Mouse (Mus musculus) gastrocnemius, postnatal 14 days (tissue): Measurements from ENCODE around the gene S100a7a. TPM values are rescaled to one million over a fixed set of nuclear protein-coding genes. Genes with fewer than 3 reads are reported as not detected.

Experiments used
- DNase-seq: peaks from one replicate; pipeline ENCODE4 v3.0.0; 2021; ENCODE audit warnings: mixed read lengths
- intact Hi-C: fragments of 180-260 bp; cut with DNase I; formaldehyde crosslinking; loops from one replicate; pipeline ENCODE4 v1.15.1; 2025; ENCODE audit warnings: low total_unique reads
- total RNA-seq, 2 experiments: library from RNA; stranded (reverse); gene quantifications; 2 replicates each; pipeline ENCODE4 v1.2.3; 2021

The S100a7a gene
- total RNA-seq, 2 experiments from 2014 or later: 0.16 TPM; not detected in 1

DNA sequence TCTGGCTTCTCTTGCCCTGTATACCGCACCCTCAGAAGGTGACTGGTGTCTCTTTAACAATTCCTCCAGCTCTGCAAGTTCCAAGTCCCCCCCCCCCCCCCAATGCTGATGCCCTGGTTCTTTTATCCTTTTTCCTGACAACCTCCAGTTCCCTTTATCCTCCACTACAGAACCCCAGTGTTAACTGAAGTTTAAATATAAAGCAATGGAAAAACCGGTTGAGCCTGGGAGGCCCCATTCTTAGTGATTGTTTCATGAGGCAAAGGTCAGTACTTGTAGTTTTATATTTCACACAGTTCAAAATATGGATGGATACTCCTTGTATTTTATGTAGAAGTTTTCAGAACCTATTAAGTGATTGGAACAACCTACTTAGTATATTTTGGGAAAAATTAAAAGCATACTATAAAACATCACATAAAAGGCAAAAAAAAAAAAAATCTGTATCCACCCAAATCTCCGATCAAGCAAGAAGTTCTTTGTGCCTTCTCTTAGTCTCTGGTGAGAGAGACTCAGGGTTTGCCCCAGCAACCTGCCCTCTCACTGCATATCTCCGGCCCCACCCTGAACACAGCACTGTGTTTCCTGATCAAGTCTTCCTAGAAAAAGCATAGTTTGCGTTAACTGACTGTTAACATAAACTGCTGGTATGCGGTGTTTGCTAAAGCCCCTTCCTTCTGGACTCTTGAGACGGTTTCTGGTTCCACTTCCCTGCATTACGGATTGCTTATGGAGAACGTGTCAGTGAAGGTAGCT is 27.4 kb upstream of the S100a7a start:
- intact Hi-C loops: no loop called here
- no peak for DNase-seq

DNA sequence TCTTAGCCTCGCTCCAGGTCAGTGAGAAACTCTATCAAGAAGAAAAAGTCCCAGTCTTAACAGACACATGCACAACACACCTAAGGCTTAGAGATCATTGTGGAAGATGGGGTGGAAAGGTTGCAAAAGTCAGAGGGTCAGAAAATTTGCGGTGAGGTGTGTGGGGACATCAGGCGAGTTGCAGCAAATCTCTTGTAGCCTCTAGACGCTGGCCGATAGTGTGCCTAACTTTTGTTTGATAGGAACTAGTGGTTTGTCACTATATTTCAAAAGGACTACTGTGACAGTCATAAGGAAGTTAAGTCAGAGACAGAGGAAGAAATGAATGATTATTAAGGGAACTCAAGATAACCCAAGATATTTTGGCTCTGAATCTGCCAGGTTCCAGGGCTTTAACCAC is 26.5 kb upstream of the S100a7a start:
- intact Hi-C loops: no loop called here
- DNase-seq: no peak

DNA sequence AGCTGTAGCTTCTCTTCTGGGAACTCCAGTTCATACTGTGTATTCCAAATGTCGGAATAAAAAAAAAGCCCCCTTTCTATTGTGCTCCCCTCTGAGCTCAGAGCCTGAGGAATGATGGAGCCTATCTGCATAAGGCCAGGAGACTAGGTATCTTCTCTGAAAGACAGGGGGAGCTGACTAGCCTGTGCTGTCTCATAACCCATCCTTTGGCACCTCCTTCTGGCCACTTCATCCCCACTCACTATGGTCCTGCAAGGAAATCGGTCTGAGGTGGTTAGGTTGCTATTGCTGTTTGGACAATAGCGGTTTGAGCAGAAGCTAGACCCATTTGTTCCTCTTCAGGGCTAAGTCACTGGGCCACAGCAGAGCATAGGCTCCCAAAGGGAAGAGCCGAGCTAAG is 26.0 kb upstream of the S100a7a start:
- intact Hi-C loops: no loop called here
- DNase-seq: no peak

DNA sequence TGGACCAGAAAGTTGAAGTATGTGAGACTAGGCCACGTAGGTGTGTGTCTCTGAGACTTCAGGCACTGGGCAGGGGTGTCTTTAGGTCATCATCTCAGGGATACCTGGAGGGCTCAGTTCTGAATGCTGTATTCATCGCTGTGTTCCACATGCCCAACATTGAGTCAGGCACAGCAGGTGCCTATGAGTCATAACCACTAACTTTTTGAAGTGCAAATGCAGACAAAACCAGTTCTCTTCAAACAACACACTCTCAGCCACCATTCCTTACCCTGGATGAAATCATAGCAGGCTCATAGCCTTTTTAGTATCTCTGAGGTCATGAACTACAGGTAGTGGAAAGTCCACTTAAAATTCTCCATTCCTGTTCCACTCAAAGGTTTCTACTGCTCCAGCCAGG is 24.5 kb upstream of the S100a7a start:
- intact Hi-C loops: no loop called here
- no peak for DNase-seq

DNA sequence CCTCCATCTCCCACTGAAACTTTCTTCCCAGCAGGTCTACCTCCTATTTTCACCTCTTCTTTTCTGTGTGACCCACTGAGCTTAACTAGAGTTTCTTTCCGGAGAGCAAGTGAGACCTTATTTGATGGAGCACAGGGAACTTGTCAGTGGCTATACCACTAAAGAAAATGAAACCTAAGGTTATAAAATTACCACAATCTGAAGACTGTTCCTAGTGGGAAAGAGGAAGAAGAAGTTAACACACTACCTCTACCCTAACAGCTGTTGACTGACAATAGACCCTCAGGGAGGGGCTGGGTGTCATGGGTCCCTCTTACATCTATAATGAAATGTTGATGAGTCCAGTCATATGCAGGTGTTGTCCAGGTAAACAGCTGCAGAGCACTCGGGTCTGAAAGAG is 21.8 kb upstream of the S100a7a start:
- DNase-seq: no peak
- intact Hi-C loops: no loop called here

DNA sequence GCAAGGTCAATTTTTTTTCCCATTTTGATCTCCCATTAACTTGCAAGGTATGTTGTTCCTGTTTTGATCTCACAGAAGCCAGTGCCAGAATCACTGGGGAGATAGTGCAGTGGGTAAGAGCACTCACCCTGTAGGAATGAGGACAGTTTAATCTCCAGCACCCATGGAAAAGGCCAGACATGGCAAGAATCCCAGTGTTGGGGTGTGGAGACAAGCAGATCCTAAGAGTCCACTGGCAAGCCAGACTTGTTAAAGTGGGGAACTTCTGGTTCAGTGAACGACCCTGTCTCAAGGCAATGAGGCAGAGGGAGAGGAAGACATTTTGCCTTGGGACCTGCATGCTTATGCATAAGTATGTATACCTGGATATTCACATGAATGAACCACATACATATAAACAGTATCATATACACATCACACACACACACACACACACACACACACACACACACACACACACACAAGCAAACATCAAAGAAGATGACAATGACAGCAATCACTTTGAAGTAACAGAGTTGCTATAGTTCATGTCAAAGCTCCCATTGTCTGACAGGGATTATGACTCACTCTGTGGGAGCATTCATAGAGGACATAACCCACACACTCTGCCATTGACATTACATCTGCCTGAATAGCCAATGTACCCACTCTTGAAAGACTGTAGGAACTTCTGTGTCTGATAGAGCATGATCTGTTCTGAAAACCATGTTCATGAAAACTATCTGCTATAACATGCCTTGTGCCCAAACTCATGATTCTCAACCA is 15.1 kb upstream of the S100a7a start:
- intact Hi-C loops: no loop called here
- no peak for DNase-seq

DNA sequence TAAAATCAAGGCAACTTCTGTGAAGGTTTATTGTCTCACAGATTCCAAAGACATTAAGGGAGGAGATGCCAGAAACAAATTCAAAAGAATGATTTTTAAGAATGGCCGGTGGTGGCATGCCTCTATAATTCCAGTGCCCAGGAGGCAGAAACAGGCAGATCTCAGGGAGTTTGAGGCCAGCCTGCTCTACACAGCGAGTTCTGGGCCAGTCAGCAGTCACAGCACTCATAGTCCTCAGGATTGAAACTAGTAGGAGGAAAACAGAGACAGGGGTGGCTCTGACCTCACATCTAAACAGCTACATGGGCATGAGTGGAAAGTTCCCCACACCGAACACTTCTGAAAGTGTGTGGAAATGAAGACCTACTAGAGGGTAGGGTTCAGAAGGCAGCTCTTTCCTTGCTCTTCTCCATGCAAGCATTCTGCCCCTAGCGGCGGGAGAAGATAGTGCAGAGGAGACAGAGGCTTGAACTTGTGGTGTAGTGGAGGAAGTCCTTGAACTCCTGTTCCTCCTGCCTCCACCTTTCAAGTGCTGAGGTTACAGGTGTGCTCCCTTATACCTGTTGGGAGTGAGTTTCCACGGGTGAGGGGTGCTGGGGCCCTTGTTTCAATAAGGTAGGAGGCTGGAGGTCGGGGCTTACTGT is 14.2 kb upstream of the S100a7a start:
- intact Hi-C loops: no loop called here
- no peak for DNase-seq

DNA sequence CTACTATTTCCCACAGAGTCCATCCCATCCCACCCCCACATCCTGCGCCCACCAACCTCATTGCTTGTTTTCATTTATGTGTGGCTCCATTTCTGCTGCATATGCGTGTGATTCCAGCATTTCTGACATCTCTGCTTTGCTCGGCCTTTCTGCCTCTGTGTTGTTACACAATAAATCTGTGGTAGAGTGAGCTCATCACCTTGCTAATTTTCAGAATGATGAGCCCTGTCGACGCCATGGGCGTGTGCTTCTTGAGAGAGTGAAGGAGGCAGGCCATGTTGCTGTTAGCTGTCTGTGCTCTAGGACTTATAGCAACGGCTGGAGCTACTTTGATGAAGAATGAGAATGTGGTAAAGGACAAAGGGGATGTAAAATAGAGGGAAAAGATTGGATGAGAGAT is 12.8 kb upstream of the S100a7a start:
- no peak for DNase-seq
- intact Hi-C loops: no loop called here

DNA sequence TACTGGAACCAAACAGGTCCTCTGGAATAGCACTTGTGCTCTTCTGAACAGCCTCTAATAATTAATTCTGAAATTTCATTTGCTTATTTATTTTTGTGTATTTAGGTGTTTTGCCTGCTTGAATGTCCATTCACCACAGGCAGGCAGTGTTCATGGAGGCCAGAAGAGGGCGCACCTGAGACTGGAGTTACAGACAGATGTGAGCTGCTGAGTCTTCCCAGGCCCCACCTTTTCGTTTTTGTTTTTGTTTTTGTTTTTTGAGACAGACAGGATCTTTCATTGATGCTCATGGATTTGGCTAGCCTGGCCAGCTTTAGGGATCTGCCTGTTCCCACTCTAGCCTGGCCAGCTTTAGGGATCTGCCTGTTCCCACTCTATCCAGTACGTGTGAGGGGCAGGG is 9.6 kb upstream of the S100a7a start:
- intact Hi-C loops: no loop called here
- peak; percentile 28 for DNase-seq

DNA sequence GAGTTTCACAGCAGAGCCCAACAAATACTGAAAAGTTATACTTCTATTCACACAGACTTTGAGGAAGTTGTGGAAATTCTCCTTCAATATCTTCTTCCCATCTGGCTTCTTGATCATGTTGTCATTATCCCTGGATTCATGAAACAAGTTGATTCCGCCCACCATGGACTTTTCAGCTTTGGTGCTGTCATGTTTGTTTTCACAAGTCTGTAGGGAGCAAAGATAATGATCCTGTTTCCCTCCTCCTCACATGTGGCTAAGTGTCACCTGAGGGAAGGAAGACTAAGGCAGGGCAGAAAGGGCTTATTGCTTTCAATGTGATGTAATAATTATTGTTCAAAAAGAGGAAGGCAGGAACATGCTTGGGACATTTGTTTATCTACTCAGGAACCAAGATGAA is 6.5 kb upstream of the S100a7a start:
- DNase-seq: no peak
- intact Hi-C loops: no loop called here

DNA sequence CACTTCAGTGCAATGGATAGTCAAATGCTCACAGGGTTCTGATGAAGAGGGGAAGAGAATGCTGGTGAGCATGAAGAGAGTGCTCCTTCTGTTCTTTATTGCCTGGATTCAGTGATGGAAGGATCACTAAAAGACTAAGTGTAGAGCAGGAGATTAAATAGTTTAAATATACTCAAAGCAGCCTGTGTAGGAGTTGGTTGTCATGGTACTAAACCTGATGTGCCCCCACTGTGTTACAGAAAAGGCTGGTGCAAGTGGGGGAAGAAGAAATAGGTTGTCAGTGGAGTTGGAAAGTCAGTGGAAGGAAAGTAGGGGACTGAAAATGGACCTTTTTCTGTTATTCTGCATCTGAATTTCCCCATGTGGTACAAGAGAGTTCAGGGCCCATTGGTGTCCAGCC is 4.8 kb upstream of the S100a7a start:
- intact Hi-C loops: no loop called here
- no peak for DNase-seq

DNA sequence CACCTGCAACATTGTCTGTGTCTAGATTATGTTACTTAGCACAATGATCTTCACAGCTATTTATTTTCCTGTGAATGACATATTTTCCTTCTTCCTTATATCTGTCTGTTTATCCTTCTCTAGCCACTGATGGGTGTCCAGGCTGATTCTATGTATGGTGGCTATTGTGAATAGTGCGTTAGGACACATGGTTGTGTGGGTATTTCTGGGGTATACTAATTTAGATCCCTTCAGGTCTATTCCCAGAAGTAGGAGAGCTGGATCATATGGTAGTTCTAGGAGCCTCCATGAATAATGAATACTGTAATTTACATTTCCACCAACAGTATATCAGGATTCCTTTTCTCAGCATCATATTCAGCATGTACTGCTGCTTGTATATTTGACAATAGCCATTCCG is 4.0 kb upstream of the S100a7a start:
- DNase-seq: no peak

DNA sequence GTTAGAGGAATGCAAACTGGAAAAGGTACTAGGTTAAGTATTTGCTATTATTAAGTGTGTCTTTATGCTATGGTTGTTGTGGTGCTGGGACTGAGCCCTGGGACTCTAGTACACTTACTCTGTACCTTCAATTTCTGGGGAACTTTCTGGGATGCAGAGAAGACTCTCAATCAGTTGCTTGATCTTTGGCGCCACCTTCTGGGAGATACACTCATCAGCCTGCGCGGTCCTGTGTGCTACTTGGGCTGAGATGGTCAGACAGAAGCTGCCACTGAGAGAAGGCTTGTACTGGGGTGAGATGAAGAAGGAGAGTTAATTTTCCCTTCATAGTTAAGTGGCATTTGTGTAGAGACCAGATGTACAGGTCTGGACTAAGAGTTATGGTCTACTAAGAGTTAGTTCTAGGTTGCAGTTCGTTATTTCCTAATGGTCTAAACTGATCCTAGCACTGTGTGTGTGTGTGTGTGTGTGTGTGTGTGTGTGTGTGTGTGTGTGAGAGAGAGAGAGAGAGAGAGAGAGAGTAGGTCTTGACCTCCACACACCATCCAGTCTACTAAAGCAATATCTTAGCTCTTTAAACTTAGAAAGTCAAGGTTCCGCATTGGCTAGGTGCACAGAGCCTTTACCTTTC is 824 bp upstream of the S100a7a start:
- intact Hi-C loops: no loop called here
- peak; percentile 68 for DNase-seq

More for the DNA sequence above, 4.0 kb upstream of the S100a7a start:
- intact Hi-C loops: no loop called here

DNA sequence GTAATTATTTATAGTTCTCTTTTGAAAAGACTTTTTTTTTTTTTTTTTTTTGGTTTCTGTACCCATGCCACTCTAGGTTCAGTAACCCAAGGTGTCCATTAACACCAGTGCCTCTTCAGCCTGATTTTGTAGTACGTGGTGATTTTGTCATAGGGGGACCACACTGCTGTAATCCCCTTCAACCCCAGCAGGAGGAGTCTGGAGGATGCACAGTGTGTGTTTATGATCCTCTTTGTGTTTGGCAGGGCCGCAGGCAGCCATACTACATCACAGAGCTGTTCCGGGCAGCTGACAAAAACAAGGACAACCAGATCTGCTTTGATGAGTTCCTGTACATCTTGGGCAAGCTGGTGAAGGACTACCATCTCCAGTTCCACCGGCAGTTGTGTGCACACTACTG is 3.6 kb downstream of the S100a7a start:
- DNase-seq: no peak

DNA sequence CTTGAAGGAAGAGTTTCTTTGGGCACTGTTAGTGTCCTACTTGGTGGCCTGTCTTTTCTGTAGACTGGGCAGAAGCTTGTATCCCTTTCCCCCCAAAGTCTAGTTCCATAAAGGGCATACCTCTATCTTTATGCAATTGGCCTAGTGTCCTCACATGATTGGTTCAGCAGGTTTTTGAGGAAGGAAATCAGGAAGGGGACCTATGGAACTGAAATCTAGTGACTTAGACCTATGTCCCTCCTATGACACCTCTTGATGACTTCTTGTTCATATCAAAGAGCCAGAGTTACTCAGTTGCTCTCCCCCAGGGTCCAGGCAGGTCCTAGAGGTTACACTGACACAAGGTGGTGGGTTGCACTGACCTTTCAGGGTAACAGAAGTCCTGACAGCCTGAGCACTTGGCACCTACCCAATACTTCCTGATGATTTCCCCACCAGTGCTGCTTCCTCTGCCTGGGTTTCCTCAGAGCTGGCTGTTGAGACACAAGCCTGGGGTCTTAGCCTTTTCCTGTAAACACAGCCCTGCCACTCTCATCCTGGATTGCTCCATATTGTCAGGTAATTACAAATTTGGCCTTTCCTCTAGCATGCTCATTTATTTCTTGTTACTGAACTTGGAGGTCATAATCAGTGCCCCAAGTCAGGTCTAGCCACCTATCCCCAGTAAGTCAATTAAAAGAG is 5.7 kb downstream of the S100a7a start:
- intact Hi-C loops: no loop called here
- no peak for DNase-seq

More for the DNA sequence above, 3.6 kb downstream of the S100a7a start:
- intact Hi-C loops: no loop called here

DNA sequence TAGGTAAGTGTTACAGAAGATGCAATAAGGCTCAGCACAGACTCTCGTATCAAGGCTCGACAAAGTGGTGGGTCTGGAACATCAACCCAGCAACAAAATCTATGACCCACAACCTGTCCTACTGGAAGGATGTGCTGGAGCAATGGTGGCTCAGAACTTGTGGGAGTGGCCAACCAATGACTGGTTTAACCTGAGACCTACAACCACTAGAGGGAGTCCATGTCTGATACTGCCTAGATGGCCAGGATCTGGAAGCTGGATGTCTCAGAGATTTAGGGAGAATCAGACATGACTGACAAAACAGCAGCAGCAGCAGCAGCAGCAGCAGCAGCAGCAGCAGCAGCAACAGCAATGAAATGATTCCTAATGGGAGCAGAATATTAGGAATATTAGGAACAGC is 10.4 kb downstream of the S100a7a start:
- intact Hi-C loops: no loop called here
- no peak for DNase-seq

DNA sequence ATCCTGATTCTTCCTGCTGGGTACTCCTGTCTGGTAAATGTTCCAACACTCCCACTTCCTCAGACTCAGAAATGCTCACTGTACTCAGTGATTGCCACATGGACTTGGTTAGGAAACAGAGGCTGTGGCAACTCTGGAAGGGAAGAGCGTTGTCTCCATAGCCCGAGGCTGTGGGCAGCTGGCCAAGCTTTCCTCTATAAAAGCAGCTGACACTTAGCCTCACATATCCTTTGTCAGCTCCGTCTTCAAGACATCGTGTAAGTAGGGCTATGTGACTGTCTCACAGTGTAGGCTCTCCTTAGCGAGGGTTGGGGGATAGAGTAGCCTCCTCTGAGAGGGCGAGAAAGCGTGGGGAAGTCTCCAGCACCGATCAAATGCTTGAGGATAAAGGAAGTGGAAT is 15.0 kb downstream of the S100a7a start, which contains the start of gene S100a8:
TSS of gene S100a8 (plus strand) at position 133 of the 400 bp plus-strand sequence.
- DNase-seq: peak; percentile 7

DNA sequence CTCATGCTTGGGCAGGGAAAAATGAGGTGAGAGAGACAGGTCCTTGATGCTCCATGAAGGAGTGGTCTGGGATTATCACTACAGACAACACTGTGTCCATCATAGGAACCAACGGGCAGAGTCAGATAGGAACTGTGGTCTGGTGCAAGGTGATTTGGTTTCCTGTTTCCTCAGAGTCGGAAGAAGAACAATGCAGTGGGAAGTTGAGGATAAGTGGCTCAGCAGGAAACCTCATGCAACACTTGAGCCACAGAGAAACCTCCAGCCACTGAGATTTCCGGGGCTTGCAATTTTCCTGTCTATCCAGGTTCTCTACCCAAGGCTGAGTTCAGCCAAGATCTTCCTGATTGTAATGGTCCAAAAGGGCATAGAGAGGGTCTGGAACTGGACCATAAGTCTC is 24.8 kb downstream of the S100a7a start:
- intact Hi-C loops: no loop called here
- DNase-seq: no peak

More for the DNA sequence above, 15.0 kb downstream of the S100a7a start, which contains the start of gene S100a8:
- intact Hi-C loops: loop anchor here (5.0 kb wide), 1 partner anchor 38 kb away; no protein-coding TSS in a partner anchor

DNA sequence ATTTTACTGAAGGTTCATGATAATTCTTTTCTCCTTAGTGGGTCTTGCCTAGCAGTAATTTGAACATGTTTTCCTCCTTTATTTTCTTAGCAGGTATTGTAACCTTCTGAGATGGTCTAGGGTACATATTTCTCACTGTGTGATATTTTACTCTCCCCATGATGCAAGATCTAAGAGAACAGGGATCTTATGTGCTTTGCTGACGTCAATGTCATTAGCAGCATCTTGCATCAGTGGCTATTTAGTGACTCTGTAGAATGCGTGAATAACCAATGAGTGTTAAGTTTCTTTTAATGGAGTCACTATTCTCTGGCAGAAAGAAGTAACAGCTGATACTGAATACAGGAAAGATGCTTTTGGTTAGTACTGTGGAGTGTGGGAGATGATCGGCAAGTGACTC is 30.1 kb downstream of the S100a7a start:
- intact Hi-C loops: no loop called here
- no peak for DNase-seq
